Mouse (Mus musculus): ENCODE data around the gene Ppp1r8.

Gene Ppp1r8

DNA sequence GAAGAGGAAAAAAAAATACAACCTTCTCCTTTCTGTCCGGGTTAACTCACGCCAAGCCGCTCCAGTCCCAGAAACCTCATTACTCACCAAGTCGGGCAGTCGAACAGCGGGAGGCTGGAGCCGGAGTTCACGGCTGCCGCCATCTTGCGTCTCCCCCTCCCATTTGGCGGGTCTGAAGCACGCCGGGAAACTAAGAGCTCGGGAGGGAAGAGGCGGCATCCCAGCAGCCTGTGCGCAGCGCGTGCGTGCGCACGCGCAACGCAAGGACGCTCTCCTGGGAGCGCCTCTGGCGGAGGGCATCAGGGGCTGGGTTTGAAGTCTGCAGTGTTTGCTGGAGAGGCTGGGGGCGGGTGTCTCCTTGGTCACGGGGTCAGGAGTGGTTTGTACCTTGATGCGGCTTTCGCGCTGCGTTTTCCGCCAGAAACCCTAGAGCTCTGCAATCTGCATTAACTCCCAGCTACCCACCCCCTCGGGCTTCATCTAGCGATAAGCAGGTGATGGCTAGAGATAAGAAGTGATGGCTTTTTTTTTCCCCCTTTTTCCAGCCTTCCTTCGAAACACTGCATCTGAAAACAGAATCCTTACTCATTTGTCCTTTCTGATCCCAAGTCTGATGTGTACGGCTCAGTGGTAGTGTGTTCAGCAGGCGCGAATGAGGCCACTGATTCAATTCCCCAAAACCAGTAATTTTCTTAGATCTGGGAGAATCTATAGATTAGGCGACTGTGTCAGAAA, at the start of gene Ppp1r8:
Gene Ppp1r8, minus strand, starts transcription at position 200 of the 735 bp plus-strand sequence.
- DNase-seq, result peak; percentile 93

DNA sequence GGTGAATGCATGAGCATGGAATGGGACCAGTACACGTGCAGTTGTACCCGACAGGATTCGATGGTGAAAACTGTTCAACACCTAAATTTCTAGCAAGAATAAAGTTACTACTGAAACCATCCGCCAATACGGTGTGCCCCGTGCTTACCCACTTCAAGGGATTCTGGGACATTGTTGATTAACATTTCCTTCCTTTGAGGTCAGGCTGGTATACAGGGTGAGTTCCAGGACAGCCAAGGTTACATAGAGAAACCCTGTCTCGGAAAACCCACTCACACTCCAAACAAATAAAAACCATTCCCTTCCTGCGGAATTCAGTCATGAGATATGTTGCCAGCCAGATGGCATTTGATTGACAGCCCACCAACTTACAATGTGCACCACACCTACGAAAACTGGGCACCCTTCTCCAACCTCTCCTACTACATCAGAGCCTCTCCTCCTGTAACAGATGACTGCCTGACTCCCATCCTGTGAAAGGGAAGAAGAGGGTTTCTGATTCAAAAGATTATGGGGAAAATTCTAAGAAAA, 41.9 kb upstream of the Ppp1r8 start:
- DNase-seq, result no peak

DNA sequence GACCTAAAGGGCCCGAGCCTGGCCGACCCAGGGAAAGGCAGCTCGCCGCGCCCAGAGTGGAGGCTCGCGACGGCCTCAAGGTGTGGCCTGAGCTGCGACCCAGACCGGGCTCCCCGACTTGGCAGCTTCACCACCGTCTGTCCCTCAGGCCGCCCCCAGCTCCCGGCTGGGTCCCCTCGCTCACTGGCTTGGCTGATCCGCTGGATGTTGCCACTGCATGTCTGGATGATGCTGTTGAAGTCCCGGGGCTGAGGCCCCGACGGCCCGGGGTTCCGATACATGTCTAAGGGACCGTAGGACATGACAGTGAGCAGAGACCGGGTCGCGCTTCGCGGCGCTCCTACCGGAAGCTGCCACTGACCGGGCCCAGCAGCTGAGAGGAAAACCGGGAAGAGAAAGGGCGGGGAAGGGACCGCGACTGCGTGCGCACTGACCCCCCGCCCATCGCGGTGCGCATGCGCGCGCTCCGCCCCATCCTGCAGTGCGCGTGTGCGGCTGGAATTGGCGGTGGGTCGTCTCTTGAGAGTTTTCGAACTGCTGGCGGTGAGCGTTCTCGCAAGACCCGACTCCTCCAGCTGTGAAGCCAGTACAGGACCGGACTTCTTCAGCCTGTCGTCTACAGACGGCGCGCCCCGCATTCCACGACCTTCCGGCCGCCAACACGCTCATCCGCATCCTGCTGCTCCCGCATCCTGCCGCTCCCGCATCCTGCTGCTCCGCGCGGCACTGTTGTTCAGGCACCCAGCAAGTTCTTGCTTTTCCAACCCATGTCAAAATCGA, 41.3 kb upstream of the Ppp1r8 start, which contains the start of gene Stx12:
Gene Stx12, minus strand, starts transcription at position 446 of the 780 bp plus-strand sequence.
- peak; percentile 86 for DNase-seq

DNA sequence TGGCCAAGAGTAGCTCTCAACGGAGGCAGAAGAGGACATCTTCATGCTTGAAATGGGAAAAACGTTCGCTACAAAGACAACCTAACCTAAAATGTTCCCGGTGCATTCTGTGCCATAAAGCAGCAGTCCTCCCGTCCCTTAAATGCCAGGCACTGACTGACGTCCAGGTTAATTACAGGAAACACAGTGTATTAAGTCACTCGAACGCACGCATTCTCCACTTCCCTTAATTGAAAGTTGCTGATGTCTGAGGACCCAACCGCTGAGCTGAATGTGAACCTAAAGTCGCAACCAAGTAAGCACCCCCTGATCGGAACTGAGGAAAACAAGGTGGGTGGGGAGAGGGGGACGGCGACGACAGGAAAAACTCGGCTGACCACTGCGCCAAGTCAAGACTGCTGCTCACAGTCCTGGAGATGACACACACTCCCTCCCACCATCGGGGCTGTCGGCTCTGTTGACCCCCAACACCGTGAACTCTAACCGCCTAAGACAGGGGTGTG, 40.6 kb upstream of the Ppp1r8 start:
- DNase-seq, result no peak

DNA sequence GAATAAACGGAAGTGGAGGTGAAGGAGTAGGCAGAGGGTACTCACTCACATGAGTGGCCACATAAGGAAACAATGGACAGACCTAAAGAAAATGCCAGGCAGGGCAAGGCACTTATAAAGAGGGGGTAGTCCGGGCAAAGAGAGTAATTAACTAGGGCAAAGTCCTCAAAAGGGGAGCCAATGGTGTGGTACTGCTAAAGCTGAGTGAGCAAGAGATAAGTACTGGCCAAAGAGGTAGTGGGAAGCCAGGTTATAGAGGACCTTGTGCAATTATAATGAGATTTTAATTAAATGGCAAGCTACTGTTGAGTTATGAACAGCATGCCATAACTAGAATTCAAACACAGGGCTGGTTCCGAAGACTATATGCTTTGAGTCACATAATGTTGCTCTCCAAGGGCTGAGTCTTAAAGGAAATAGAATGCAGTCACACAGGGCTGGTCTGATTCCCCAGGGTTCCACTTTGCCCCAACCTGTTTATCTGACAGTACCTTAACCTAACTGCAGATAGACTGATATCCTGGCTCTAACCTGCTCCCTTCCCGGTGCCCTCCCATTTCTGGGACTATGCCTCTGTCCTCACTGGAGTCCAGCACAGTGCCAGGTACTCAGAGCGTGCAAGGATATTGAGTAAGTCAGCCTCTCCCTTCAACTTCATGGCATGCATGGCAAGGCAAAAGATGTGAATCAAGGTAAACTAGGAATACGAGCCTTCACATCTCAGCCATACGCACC, 31.6 kb upstream of the Ppp1r8 start:
- DNase-seq, result no peak

DNA sequence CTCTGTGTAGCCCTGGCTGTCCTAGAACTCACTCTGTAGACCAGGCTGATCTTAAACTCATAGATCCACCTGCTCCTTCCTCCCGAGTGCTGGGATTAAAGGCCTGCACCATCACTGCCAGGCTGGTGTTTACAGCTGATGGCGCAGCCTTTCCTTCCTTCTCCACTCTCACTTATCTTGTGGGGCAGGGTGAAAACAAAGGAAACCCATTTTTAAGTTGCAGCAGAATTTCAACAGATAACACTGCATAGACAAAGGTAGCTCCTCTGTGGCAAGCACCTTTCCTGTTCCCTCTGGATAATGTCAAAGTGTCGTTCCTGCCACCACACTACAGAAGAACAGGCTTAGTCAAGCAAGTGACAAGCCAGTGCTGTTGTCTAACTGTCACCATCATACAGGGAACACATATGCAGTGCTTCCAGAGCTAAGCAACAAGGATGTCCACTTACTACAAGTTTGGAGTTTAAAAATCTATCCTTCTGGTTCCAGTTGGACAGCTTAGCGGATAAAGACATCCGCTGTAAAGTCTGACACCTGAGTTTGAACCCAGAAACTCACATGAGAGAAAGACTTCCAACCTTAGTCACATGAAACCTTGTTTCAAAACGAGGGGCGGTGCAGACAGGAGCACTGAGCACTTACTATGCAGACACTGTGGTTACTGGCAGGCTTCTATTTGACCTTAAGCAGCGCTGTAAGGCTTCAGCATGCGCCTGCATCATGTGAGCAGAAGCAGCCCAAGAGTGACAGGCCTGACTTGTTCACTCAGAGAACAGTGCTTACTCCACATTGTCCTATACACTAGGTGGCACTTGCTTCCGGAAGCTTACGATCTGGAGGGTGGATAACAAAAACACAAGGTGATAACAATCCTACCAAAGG, 30.8 kb upstream of the Ppp1r8 start:
- no peak for DNase-seq

DNA sequence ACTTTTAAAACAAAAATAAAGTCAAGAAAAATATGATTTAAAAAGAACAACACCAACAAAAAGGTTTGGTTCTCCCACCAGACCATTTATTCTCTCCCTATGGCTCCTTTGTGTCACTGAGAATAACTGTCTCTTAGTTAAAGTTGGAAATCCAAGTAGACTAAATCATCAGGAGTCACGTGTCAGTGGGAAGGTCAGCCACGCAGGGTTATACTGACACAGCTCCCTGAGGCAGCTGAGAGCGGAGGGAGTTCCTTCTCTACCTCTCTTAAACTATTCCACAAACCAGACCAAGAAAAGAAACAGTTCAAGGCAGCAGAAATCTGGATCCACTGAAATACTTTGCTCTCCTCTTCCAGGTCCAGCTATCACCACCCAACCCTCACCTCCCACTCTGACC, 28.1 kb upstream of the Ppp1r8 start:
- DNase-seq, result no peak

DNA sequence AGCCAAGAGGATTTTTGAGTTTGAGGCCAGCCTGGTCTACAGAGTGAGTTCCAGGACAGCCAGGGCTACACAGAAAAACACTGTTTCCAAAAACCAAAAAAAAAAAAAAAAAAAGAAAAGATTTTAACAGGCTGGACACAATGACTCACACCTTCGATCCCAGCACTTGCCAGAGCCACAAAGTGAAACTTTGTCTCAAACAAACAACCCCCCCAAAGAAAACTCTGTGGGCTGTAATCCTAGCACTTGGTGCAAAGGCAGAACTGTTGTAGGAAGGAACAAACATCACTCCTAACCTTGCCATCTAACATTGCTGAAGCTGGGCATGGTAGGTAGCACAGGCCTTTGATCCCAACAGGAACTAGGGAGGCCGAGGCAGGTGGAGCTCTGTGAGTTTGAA, 21.9 kb upstream of the Ppp1r8 start:
- DNase-seq, result no peak

DNA sequence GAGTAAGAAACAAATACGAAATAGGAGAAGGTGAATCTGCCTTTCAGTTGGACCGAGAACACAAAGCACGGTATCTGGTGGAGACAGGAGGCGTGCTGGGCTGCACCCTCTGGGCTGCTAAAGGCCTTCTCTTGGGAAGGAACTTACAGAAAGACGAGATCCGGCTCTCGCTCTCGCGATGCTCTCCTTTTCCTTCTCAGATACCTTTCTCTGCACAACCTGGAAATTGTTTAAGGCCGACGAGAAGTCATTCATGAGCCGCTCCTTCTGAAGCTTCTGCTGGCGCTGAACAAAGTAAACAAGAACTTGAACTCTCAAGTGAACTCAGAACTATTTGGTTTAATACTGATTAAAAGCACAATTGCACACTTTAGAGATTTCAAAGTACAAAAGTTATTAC, 20.0 kb upstream of the Ppp1r8 start:
- DNase-seq, result no peak

DNA sequence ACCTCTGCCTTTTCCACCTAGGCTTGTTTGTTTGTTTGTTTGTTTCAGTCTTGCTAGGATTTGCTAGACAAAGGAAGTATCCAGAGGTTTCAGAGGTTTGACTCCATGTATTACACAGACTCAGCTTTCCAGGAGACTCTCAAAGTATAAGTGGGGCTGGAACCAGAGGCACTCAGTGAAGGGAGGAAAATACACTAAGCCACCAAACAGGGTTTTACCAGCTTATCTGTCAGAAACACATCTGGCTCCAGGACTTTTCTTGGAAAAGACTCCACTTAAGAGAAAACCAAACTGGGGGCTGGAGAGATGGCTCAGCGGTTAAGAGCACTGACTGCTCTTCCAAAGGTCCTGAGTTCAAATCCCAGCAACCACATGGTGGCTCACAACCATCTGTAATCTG, 17.9 kb upstream of the Ppp1r8 start:
- no peak for DNase-seq

DNA sequence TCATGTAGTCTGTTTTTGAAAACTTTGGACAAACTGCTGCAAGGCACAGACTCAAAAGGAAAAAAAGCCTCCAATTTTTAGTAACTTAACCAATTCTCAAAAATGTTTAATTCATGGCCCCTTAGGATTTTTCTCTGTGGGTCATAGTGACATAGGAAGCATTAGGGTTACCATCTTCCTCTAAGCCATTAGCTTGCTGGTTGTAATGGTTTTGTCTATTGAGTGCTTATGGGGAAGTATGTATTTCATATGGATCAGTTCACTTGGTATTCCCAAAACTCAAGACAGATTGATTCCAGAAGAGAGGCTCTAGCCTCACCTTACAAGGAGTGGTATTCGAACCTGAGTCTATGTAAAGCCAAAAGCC, 719 bp upstream of the Ppp1r8 start:
- no peak for DNase-seq

DNA sequence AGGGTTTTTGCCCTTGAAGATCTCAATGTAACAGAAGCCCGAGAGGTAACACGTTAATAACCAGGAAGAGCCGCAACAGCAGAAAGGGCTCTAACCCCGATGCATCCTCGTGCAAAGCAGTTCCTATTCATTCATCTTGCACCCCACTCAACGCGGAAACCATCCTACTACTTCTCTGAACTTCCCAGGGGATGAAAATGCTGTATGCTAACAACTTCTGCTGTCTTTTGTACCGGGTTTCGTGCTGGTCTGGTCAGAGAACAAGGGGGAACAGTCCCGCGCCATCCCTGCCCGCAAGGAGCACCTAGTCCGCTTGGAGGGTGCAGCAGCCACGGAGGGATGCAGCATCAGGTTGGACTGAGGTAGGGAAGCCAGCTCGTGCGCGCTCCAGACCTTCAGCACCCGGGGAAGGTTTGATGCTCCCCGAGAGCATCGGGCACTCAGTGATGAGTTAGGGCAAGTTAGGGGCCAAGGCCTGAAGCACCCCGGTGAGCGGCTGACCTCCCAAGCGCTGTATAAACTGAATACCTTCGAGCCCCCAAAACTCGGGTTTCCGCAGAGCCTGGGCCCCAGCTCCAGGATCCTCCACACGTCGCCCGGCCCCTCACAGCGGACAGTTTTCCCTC, 575 bp downstream of the Ppp1r8 start:
- peak; percentile 34 for DNase-seq

DNA sequence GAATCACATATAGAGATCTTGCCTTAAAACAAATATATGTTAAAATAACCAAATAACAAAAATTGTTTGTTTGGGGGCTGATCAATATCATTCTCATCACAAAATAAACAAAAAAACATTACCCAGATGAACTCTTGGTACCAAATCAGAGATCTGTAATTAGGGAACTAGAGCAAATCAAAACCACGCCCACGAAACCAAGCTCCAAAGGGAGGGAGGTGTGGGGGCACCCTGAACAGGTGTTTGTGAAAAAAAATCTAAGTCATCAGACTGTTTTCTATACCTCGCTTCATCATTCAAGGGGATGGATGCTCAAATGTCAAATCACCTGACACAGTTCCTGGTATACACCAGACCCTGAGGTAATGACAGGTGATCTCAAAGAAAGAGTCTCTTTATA, 1.5 kb downstream of the Ppp1r8 start:
- DNase-seq, result no peak

DNA sequence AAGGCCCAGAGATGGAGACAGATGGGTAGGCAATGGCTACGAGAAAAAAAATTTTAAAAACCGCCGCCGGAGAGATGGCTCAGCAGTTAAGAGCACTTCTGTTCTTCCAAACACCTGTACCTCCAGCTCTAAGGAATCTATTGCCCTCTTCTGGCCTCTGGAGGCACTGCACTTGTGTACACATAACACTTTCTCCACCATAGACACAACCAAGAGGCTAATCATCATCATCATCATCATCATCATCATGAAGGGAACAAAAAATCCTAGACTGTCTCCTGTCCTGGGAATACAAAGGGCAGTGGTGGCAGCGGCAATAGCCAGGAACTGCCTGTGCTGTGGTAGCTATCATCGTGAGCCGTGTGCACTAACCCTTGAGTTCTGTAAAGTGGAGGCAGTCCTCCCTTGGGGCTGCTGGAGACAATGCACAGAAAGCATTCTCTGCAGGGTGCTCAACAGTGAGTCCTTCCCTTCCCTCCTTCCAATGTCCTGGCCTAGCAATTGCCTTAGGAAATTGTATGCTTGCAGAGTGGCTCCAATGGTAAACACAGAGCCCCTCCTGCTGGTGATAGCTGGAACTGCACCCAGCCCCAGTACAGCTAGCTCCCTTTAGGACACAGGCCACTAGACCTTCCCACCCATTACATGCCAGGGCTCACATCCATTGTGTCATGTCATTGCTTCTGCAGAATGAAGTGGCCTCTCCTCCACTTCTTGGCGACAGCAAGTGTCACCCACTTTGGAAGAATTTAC, 19.2 kb downstream of the Ppp1r8 start:
- peak; percentile 85 for DNase-seq

DNA sequence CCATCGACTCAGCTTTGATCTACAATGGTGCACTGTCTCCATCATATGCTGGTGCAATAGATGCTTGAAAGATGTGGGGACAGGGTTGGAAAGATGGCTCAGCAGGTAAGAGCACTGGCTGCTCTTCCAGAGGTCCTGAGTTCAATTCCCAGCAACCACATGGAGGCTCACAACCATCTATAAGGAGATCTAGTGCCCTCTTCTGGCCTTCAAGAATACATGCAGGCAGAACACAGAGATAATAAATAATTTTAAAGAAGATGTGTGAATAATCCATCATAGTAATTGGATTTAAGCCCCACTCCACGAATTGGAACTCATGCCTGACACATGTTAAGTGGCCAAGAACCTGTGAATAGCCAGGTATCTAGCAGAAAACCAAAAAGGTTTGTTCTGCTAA, 24.5 kb downstream of the Ppp1r8 start:
- no peak for DNase-seq

DNA sequence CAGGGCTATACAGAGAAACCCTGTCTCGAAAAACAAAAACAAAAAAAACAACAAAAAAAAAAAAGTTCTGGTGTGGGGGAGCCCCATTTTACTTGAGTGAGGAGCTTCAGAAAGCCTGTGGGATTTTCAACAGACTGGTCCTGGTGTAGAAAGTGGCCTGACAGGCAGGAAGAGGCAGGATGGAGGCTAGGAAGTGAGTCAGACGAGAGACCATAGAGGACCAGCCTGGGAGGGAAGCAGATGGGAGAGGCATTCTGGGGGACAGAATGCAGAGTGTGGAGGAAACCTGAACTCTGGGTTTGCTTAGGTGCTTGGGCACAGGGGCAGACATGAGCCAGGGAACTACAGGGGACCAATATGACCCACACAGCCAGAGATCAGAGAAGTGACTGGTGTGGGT, 26.1 kb downstream of the Ppp1r8 start:
- DNase-seq, result no peak

DNA sequence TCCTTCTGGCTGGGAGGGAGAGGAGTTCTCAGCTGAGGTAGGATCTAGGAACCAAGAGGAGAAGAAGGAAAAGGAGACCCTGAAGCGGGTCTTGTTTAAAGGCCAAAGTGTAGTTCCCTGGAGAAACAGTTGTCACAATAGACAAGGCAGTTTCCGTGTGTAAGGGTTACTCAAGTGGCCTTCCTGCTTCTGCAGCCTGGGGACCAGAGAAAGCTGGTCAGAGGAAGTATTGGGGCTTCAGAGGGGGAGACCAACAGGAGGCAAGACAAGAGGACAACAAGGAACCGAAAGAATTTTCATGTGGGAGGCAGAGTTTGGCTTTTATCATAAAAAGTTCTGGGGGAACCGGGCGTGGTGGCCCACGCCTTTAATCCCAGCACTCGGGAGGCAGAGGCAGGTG, 26.6 kb downstream of the Ppp1r8 start:
- no peak for DNase-seq

DNA sequence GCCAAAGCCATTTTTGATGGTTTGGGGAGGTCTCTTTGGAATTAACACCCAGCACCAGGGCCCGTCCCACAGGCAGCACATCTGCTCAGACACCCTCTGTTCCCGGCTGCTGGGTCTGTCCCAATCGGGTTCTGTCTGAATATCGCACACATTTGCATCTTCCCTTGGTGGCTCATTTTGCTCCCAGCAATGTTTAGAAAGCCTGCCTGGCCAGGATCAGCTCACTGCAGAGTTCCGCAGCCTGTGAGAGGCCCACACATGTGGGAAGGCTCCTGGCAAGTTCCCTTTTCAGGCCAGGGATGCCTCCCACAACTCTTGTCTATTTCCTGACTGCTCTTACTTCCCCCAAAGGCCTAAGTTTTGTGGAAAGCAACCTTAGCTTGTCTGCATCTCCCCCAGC, 33.3 kb downstream of the Ppp1r8 start:
- DNase-seq, result no peak

DNA sequence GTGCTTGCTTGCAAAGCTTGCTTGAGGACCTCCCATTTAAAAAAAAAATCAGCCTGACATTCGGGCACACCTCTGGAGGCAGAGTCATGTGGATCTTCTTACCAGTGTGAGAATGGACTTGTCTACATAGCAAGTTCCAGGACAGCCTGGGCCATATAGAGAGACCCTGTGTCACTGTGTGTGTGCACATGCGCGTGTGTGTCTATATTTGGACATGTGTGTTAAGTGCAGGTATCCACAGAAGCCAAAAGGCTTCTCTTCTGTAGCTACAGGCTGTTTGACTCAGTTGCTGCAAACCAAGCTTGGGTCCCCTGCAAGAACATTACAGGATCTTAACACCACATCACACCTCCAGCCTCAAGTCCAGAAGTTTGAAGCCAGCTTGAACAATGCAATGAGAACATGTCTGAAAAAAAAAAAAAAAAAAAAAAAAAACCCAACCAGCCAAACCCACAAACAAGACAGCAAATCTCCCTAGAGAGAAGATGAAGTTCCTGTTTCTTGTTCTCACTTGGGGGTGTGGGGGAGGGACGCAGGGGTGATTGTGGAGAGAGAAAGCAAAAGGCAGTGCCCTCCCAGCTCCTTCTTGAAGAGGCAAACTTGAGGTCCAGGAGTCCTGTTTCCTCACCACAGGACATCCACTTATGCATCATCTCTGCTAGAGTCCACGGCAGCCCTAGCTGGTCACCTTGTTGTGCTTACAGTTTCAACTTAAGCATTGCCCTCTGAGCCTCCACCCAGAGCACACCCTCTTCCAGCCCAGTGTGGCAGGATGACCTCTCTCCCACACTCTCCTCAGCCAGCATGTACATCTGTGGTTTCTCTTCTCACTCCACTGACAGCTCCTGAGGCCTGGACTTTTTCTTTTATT, 35.0 kb downstream of the Ppp1r8 start:
- no peak for DNase-seq

DNA sequence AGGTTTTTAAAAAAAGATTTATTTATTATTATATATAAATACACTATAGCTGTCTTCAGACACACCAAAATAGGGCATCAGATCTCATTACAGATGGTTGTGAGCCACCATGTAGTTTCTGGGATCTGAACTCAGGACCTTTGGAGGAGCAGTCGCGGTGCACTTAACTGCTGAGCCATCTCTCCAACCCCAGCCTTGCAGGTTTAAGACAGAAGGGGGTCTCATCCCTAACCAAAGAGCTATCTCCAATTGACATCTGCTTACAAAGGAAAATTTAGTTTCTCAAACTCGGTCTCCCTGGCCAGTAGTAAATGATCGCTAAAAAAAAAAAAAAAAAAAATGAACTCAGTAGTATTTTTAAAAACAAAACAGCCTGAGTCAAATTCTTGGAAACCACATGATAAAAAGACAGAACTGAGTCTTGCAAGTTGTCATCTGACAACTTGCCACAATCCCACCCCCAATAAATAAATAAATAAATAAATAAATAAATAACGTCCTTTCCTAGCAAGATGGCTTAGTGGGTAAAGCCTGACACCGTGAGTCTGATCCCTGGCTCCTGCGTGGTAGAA, 36.3 kb downstream of the Ppp1r8 start:
- DNase-seq, result no peak

Data from thymus, postnatal 14 days (tissue).